Mouse (Mus musculus) forebrain, postnatal 0 days (tissue): ENCODE results near the gene Olfr761. TPM values are rescaled to one million over a fixed set of nuclear protein-coding genes. Genes with fewer than 3 reads are reported as not detected.
"Not testable (repeated sequence)": the region's sequence is repeated elsewhere in the genome, so short reads cannot be mapped to it uniquely, and the experiment has no call there.

Experiments
- ATAC-seq: fragments of 200-750 bp; cut with Nextera tagmentation; 2 replicates; pipeline ENCODE4 v1.8.0; 2017; ENCODE audit warnings: mild to moderate bottlenecking, moderate library complexity
- DNase-seq: peaks from one replicate; pipeline ENCODE4 v3.0.0-alpha.2; 2015
- H3K27ac ChIP-seq: fragments of 300-500 bp; sonication (generic); 2 replicates; pipeline ENCODE4 v1.5.1; 2014; ENCODE audit warnings: low read depth, mild to moderate bottlenecking, antibody characterized with exemption, low read length, moderate library complexity, mixed read lengths
- H3K27me3 ChIP-seq: fragments of 300-500 bp; sonication (generic); 2 replicates; pipeline ENCODE4 v1.6.1; 2014; ENCODE audit warnings: mild to moderate bottlenecking, low read length, mixed read lengths; ENCODE audit not compliant: insufficient read depth
- H3K36me3 ChIP-seq: fragments of 300-500 bp; sonication (generic); 2 replicates; pipeline ENCODE4 v1.6.1; 2014; ENCODE audit warnings: mild to moderate bottlenecking, moderate library complexity; ENCODE audit not compliant: insufficient read depth
- H3K4me1 ChIP-seq: fragments of 300-500 bp; sonication (generic); 2 replicates; pipeline ENCODE4 v1.6.1; 2014; ENCODE audit warnings: antibody characterized with exemption; ENCODE audit not compliant: insufficient read depth
- H3K4me2 ChIP-seq: fragments of 300-500 bp; sonication (generic); 2 replicates; pipeline ENCODE4 v1.6.1; 2014; ENCODE audit warnings: low read depth, mild to moderate bottlenecking, moderate library complexity
- H3K4me3 ChIP-seq: fragments of 300-500 bp; sonication (generic); 2 replicates; pipeline ENCODE4 v1.5.1; 2014; ENCODE audit warnings: low read depth, low read length, mixed read lengths
- H3K9ac ChIP-seq: fragments of 300-500 bp; sonication (generic); 2 replicates; pipeline ENCODE4 v1.6.1; 2014; ENCODE audit warnings: mild to moderate bottlenecking
- H3K9me3 ChIP-seq: fragments of 300-500 bp; sonication (generic); 2 replicates; pipeline ENCODE4 v1.6.1; 2016; ENCODE audit warnings: low read length
- CTCF ChIP-seq: sonication (generic); IDR thresholded peaks from 2 replicates; pipeline ENCODE4 v1.5.1; 2016; ENCODE audit warnings: antibody characterized with exemption, control low read depth, low read depth
- WGBS: fragments of 180-500 bp; shearing (Covaris S2); extraction: QIAGEN DNeasy Blood & Tissue Kit; methylation state at CpG from one replicate; pipeline ENCODE4 v1.1.7; 2014; 5-methylcytosine and 5-hydroxymethylcytosine counted together
- polyA plus RNA-seq: library from polyadenylated mRNA; unstranded; fragments of >200 nt; fragmentation: Nextera tagmentation; extraction: Ambion mirVana; gene quantifications from 2 replicates; pipeline ENCODE4 v1.2.1, GENCODE M21; 2015
- total RNA-seq: library from RNA; depleted of rRNA; stranded (reverse); fragments of >200 nt; gene quantifications from 2 replicates; pipeline ENCODE4 v1.2.3, GENCODE M21; 2014; rRNA removed

Gene Olfr761
- total RNA-seq (not detected in 2 replicates), polyA plus RNA-seq (not detected in 2 replicates)

GRCm38 (mm10) chr17:37952979-37953378 is at the start of gene Olfr761:
TSS of gene Olfr761 (minus strand) at chr17:37953079.
- Histone ChIP-seq H3K4me2 (no peak within 1 kb of the TSS), H3K4me1 (no peaks in the 10 kb centered on the region), H3K27ac (no peak within 1 kb of the TSS), H3K4me3 (no peak within 1 kb of the TSS), H3K27me3 (no peaks in the 10 kb centered on the region), H3K9ac (no peak within 1 kb of the TSS), H3K36me3 (no peaks in the 10 kb centered on the region), H3K9me3 (no peaks in the 10 kb centered on the region)
- DNase-seq (no peak), ATAC-seq (no peak)
- TF ChIP-seq CTCF = no peak
- 77% methylated on average over 2 of the region's 2 CpGs for WGBS

GRCm38 (mm10) chr17:37995635-37996307 is 42.9 kb upstream of the Olfr761 start:
- no peak overlapping the region for H3K4me3 ChIP-seq
- no peak overlapping the region for H3K9ac ChIP-seq
- H3K36me3 ChIP-seq = no peaks in the 10 kb centered on the region
- H3K9me3 ChIP-seq = no peaks in the 10 kb centered on the region
- no peaks in the 10 kb centered on the region for H3K4me1 ChIP-seq
- DNase-seq (peak; percentile 0), ATAC-seq (no peak)
- H3K4me2 ChIP-seq = no peak overlapping the region
- 68% methylated on average over 10 of the region's 10 CpGs for WGBS
- no peak overlapping the region for H3K27ac ChIP-seq
- no peak for TF ChIP-seq CTCF
- no peaks in the 10 kb centered on the region for H3K27me3 ChIP-seq

GRCm38 (mm10) chr17:37990453-37990961 is 37.6 kb upstream of the Olfr761 start:
- no peak for DNase-seq
- no peak for TF ChIP-seq CTCF
- Histone ChIP-seq H3K9ac (no peak overlapping the region), H3K4me1 (no peaks in the 10 kb centered on the region), H3K27ac (no peak overlapping the region), H3K36me3 (no peaks in the 10 kb centered on the region), H3K27me3 (no peaks in the 10 kb centered on the region), H3K4me2 (no peak overlapping the region), H3K4me3 (no peak overlapping the region), H3K9me3 (no peaks in the 10 kb centered on the region)
- no peak for ATAC-seq
- 47% methylated on average over 3 of the region's 3 CpGs for WGBS

- Histone ChIP-seq H3K4me2 (no peak overlapping the region), H3K9me3 (0 out of 2 replicates have a peak, but pooled peaks cover 7% of the 10 kb centered on the region), H3K4me3 (no peak overlapping the region), H3K9ac (no peak overlapping the region), H3K4me1 (no peaks in the 10 kb centered on the region), H3K27me3 (no peaks in the 10 kb centered on the region), H3K36me3 (no peaks in the 10 kb centered on the region), H3K27ac (no peak overlapping the region)
- no peak for TF ChIP-seq CTCF
- no peak for DNase-seq
- no peak for ATAC-seq
- 82% methylated on average over 3 of the region's 3 CpGs for WGBS
Measured at GRCm38 (mm10) chr17:37973591-37973990, 20.7 kb upstream of the Olfr761 start.

- no peak within 1 kb of the TSS for H3K27ac ChIP-seq
- TF ChIP-seq CTCF = no peak
- H3K9ac ChIP-seq = no peak within 1 kb of the TSS
- ATAC-seq (no peak), DNase-seq (no peak)
- no peak within 1 kb of the TSS for H3K4me3 ChIP-seq
- no peaks in the 10 kb centered on the region for H3K36me3 ChIP-seq
- H3K27me3 ChIP-seq = no peaks in the 10 kb centered on the region
- no peak within 1 kb of the TSS for H3K4me2 ChIP-seq
- no peaks in the 10 kb centered on the region for H3K4me1 ChIP-seq
- H3K9me3 ChIP-seq = no peaks in the 10 kb centered on the region
Measured at GRCm38 (mm10) chr17:37920248-37920647, 32.6 kb downstream of the Olfr761 start, which contains the start of gene Olfr128. TSS of gene Olfr128 (plus strand) at chr17:37920548.

- H3K27ac ChIP-seq, ATAC-seq, H3K9me3 ChIP-seq, H3K4me1 ChIP-seq, H3K4me2 ChIP-seq, H3K4me3 ChIP-seq, H3K27me3 ChIP-seq, H3K36me3 ChIP-seq, H3K9ac ChIP-seq, DNase-seq: not testable (repeated sequence)
- 72% methylated on average over 8 of the region's 8 CpGs for WGBS
Measured at GRCm38 (mm10) chr17:37906821-37907220, 46.1 kb downstream of the Olfr761 start.

Other genes with a start within 250 kb of the Olfr761 start
- gene Olfr120, start 231.3 kb downstream of the Olfr761 start, total RNA-seq = not detected in 2 replicates
- gene Olfr120, start 231.3 kb downstream of the Olfr761 start, polyA plus RNA-seq = not detected in 2 replicates
- not detected in 2 replicates for gene Olfr121, start 204.2 kb downstream of the Olfr761 start, total RNA-seq
- gene Olfr121, start 204.2 kb downstream of the Olfr761 start, polyA plus RNA-seq = not detected in 2 replicates
- not detected in 2 replicates for gene Olfr122, start 184.5 kb downstream of the Olfr761 start, total RNA-seq
- gene Olfr122, start 184.5 kb downstream of the Olfr761 start, polyA plus RNA-seq = not detected in 2 replicates
- gene Olfr123, start 159.6 kb downstream of the Olfr761 start, total RNA-seq = not detected in 2 replicates
- not detected in 2 replicates for gene Olfr123, start 159.6 kb downstream of the Olfr761 start, polyA plus RNA-seq
- gene Olfr124, start 153.2 kb downstream of the Olfr761 start, total RNA-seq = not detected in 2 replicates
- not detected in 2 replicates for gene Olfr124, start 153.2 kb downstream of the Olfr761 start, polyA plus RNA-seq
- gene Olfr125, start 120.1 kb downstream of the Olfr761 start, total RNA-seq = not detected in 2 replicates
- gene Olfr125, start 120.1 kb downstream of the Olfr761 start, polyA plus RNA-seq = not detected in 2 replicates
- gene Olfr126, start 105.6 kb downstream of the Olfr761 start, total RNA-seq = not detected in 2 replicates
- not detected in 2 replicates for gene Olfr126, start 105.6 kb downstream of the Olfr761 start, polyA plus RNA-seq
- not detected in 2 replicates for gene Olfr127, start 52.6 kb downstream of the Olfr761 start, total RNA-seq
- gene Olfr127, start 52.6 kb downstream of the Olfr761 start, polyA plus RNA-seq = not detected in 2 replicates
- not detected in 2 replicates for gene Olfr128, start 32.5 kb downstream of the Olfr761 start, total RNA-seq
- not detected in 2 replicates for gene Olfr128, start 32.5 kb downstream of the Olfr761 start, polyA plus RNA-seq
- gene Olfr129, start 107.0 kb upstream of the Olfr761 start, total RNA-seq = not detected in 2 replicates
- gene Olfr129, start 107.0 kb upstream of the Olfr761 start, polyA plus RNA-seq = not detected in 2 replicates
- gene Olfr130, start 110.8 kb upstream of the Olfr761 start, total RNA-seq = not detected in 2 replicates
- not detected in 2 replicates for gene Olfr130, start 110.8 kb upstream of the Olfr761 start, polyA plus RNA-seq
- gene Olfr131, start 135.6 kb upstream of the Olfr761 start, total RNA-seq = not detected in 2 replicates
- gene Olfr131, start 135.6 kb upstream of the Olfr761 start, polyA plus RNA-seq = not detected in 2 replicates
- gene Olfr132, start 181.4 kb upstream of the Olfr761 start, total RNA-seq = not detected in 2 replicates
- gene Olfr132, start 181.4 kb upstream of the Olfr761 start, polyA plus RNA-seq = not detected in 2 replicates
- gene Olfr133, start 192.2 kb upstream of the Olfr761 start, total RNA-seq = not detected in 2 replicates
- gene Olfr133, start 192.2 kb upstream of the Olfr761 start, polyA plus RNA-seq = not detected in 2 replicates
- gene Olfr134, start 218.3 kb upstream of the Olfr761 start, total RNA-seq = not detected in 2 replicates
- gene Olfr134, start 218.3 kb upstream of the Olfr761 start, polyA plus RNA-seq = not detected in 2 replicates